Comparison of ENCODE assay signal across 9 mouse cellular contexts in genomic region chr12:76535471-76535900, GRCm38 (mm10). TPM values are rescaled to one million over a fixed set of nuclear protein-coding genes. Genes with fewer than 3 reads are reported as not detected.
DNase-seq lines count a peak whose midpoint lies in the region; ATAC-seq and TF ChIP-seq lines count a peak whose summit lies in the region.
"Had no signal": no experiment of that assay in that cellular context is flagged by ENCODE, and none has a peak within 500 bp of the region (broad histone marks: within the 10 kb centered on the region; RNA-seq: fewer than 3 reads in every experiment).

No protein-coding gene starts in this region.

- peak overlapping the region; percentile 80 for H3K4me2 ChIP-seq in intestine, postnatal 0 days (replicated peaks; ENCODE audit: low read depth)

- H3K27ac ChIP-seq in spleen, adult 2 months (ENCODE audit: insufficient read depth, low read length) = peak overlapping the region; percentile 20
- peak overlapping the region; percentile 58 for H3K27ac ChIP-seq in intestine, postnatal 0 days (ENCODE audit: low read depth, low read length)

- H3K9ac ChIP-seq in intestine, postnatal 0 days (ENCODE audit: low read depth, low read length) = peak overlapping the region; percentile 59; the same call in 1 of the 2 replicates

- no peaks in the 10 kb centered on the region for H3K9me3 ChIP-seq in intestine, postnatal 0 days (ENCODE audit: control insufficient read depth)

- peak; percentile 61 for ATAC-seq in frontal cortex, adult (ENCODE audit: low TSS enrichment)
- ATAC-seq in intestine, postnatal 0 days = no peak

- WGBS in spleen, adult 2 months = 76% methylated on average over 9 of the region's 9 CpGs
- 18% methylated on average over 9 of the region's 9 CpGs for WGBS in intestine, postnatal 0 days

- peaks cover 2% of the 10 kb centered on the region; the same call in 1 of the 2 replicates for H3K27me3 ChIP-seq in spleen, adult 2 months (ENCODE audit: control insufficient read depth, insufficient read depth, low read length)
- no peaks in the 10 kb centered on the region for H3K27me3 ChIP-seq in intestine, postnatal 0 days (replicated peaks; ENCODE audit: control insufficient read depth, insufficient read depth, low read length)

- H3K4me1 ChIP-seq in spleen, adult 2 months (ENCODE audit: control insufficient read depth, insufficient read depth, insufficient read length) = peaks cover 28% of the 10 kb centered on the region; the same call in 1 of the 2 replicates
- H3K4me1 ChIP-seq in intestine, postnatal 0 days (replicated peaks; ENCODE audit: control insufficient read depth, insufficient read depth, low read length) = peaks cover 6% of the 10 kb centered on the region

- no peak for TF ChIP-seq CTCF in spleen, adult 2 months (IDR thresholded peaks at IDR 0.05; ENCODE audit: extremely low read depth, insufficient read depth, insufficient read length, insufficient replicate concordance)
- no peak for TF ChIP-seq CTCF in intestine, postnatal 0 days (IDR thresholded peaks at IDR 0.05; ENCODE audit: low read depth)

- H3K4me3 ChIP-seq in spleen, adult 2 months (ENCODE audit: extremely low read depth, insufficient read depth, insufficient read length) = no peak overlapping the region
- peak overlapping the region; percentile 52 for H3K4me3 ChIP-seq in intestine, postnatal 0 days (ENCODE audit: low read depth, low read length)

- DNase-seq in frontal cortex, postnatal 14 days (ENCODE audit: low spot score in 2 of 2) = no peak
- no peak for DNase-seq in spleen, adult 2 months (ENCODE audit: low read depth in 1 of 2, low spot score in 2 of 2)
- DNase-seq in spleen, postnatal 10 days (ENCODE audit: low spot score in 2 of 2) = no peak
- peak; percentile 81 for DNase-seq in yolk sac, embryonic 10.5 days (ENCODE audit: low spot score)
- DNase-seq in adrenal gland, adult 2 months = no peak
- DNase-seq in cerebellum, postnatal 36 days = no peak
- DNase-seq: thymus, postnatal 36 days had no signal

- no peak for TF ChIP-seq POLR2A in spleen, adult 2 months (IDR thresholded peaks at IDR 0.05; ENCODE audit: low read depth, low read length)

- no peaks in the 10 kb centered on the region for H3K36me3 ChIP-seq in spleen, adult 2 months (ENCODE audit: control insufficient read depth, insufficient read depth, low read length)
- H3K36me3 ChIP-seq in intestine, postnatal 0 days (ENCODE audit: control insufficient read depth, insufficient read depth) = no peaks in the 10 kb centered on the region; the same call in 1 of the 2 replicates

RNA-seq across cellular contexts. Expression of gene Plekhg3, which starts 4.8 kb away (rescaled TPM):
- 15.3 and 17.3 TPM in 2 replicates for polyA plus RNA-seq in spleen, adult 2 months (2012; rRNA removed)
- 5.7 and 7.5 TPM in 2 replicates for polyA plus RNA-seq in intestine, postnatal 0 days (2015; fragmentation: Nextera tagmentation; extraction: Ambion mirVana)
- 10 to 100 TPM in 1 of 2 experiments, 1 to 10 TPM in 1; 9.9 to 17.5 TPM for total RNA-seq in adrenal gland, adult 2 months (2021)
- polyA plus RNA-seq in adrenal gland, adult 2 months (2012; rRNA removed) = 5.1 and 7.9 TPM in 2 replicates
